Comparison of ENCODE assay signal across 22 mouse cellular contexts in genomic region chr7:66448786-66449540, GRCm38 (mm10). TPM values are rescaled to one million over a fixed set of nuclear protein-coding genes. Genes with fewer than 3 reads are reported as not detected.
A peak's percentile ranks its signal among the peaks of the same experiment; 100 is the strongest.
DNase-seq lines count a peak whose midpoint lies in the region; ATAC-seq and TF ChIP-seq lines count a peak whose summit lies in the region.
"Had no signal": no experiment of that assay in that cellular context is flagged by ENCODE, and none has a peak within 500 bp of the region (broad histone marks: within the 10 kb centered on the region; RNA-seq: fewer than 3 reads in every experiment).

No protein-coding gene starts in this region.

- H3ac ChIP-seq in myocyte (ENCODE audit: control insufficient read depth, insufficient read length): no peak overlapping the region

- intact Hi-C loops in gastrocnemius, adult 2 months (cut with DNase I): no loop called here
- intact Hi-C loops in gastrocnemius, postnatal 36 days (cut with DNase I): no loop called here

- H3K27ac ChIP-seq in gastrocnemius, adult 2 months: no peak overlapping the region
- H3K27ac ChIP-seq in kidney, embryonic 15.5 days: no peak overlapping the region
- H3K27ac ChIP-seq in midbrain, embryonic 11.5 days (ENCODE audit: low read depth, low read length): no peak overlapping the region
- H3K27ac ChIP-seq in midbrain, embryonic 14.5 days (replicated peaks; ENCODE audit: low read depth, low read length): no peak overlapping the region
- H3K27ac ChIP-seq: hindbrain, embryonic 15.5 days; midbrain, embryonic 13.5 days; neural tube, embryonic 12.5 days had no signal

- H3K4me2 ChIP-seq in kidney, embryonic 15.5 days: peak overlapping the region; percentile 30; the same call in 1 of the 2 replicates
- no peak overlapping the region for H3K4me2 ChIP-seq in midbrain, embryonic 11.5 days
- H3K4me2 ChIP-seq in midbrain, embryonic 14.5 days (ENCODE audit: low read length): no peak overlapping the region
- peak overlapping the region; percentile 74 for H3K4me2 ChIP-seq in myocyte (ENCODE audit: low read depth)

- DNase-seq in gastrocnemius, adult 2 months: no peak
- DNase-seq in gastrocnemius, postnatal 36 days: no peak
- no peak for DNase-seq in kidney, adult 18-20 months
- DNase-seq in midbrain, embryonic 11.5 days (ENCODE audit: low spot score, missing footprints): peak; percentile 82
- no peak for DNase-seq in midbrain, embryonic 14.5 days
- DNase-seq in gastrocnemius, postnatal 10 days: no peak
- DNase-seq: adrenal gland, adult 8-10 months; cerebellum, adult 2 months; gastrocnemius, postnatal 25 days; heart, postnatal 36 days; kidney, adult 9 months; layer of hippocampus, adult 9-11 months; lung, adult 18-20 months; lung, postnatal 14 days; right cerebral cortex, postnatal 25 days; thymus, postnatal 25 days had no signal

- H3K4me1 ChIP-seq in kidney, embryonic 15.5 days: peaks cover 43% of the 10 kb centered on the region
- peaks cover 6% of the 10 kb centered on the region for H3K4me1 ChIP-seq in midbrain, embryonic 11.5 days (ENCODE audit: control insufficient read depth, insufficient read depth, low read length)
- H3K4me1 ChIP-seq in midbrain, embryonic 14.5 days (ENCODE audit: control insufficient read depth, insufficient read depth, low read length): 0 out of 2 replicates have a peak, but pooled peaks cover 3% of the 10 kb centered on the region

- no peaks in the 10 kb centered on the region for H3K27me3 ChIP-seq in kidney, embryonic 15.5 days
- no peaks in the 10 kb centered on the region for H3K27me3 ChIP-seq in midbrain, embryonic 11.5 days (ENCODE audit: control insufficient read depth, insufficient read depth, low read length)
- no peaks in the 10 kb centered on the region for H3K27me3 ChIP-seq in midbrain, embryonic 14.5 days (ENCODE audit: control insufficient read depth, insufficient read depth, low read length)
- H3K27me3 ChIP-seq in myocyte (ENCODE audit: control insufficient read depth, insufficient read depth, insufficient read length): no peaks in the 10 kb centered on the region
- H3K27me3 ChIP-seq: hindbrain, embryonic 15.5 days; midbrain, embryonic 13.5 days; neural tube, embryonic 12.5 days; Patski had no signal

- no peaks in the 10 kb centered on the region for H3K79me2 ChIP-seq in myocyte (ENCODE audit: control insufficient read depth, insufficient read depth)

- peak overlapping the region; percentile 28 for H3K4me3 ChIP-seq in gastrocnemius, adult 2 months
- H3K4me3 ChIP-seq in kidney, embryonic 15.5 days (replicated peaks): no peak overlapping the region
- no peak overlapping the region for H3K4me3 ChIP-seq in midbrain, embryonic 11.5 days (ENCODE audit: low read depth, low read length)
- H3K4me3 ChIP-seq in midbrain, embryonic 14.5 days (replicated peaks; ENCODE audit: low read depth, low read length): no peak overlapping the region
- peak overlapping the region; percentile 20 for H3K4me3 ChIP-seq in myocyte

- no peak for TF ChIP-seq CTCF in gastrocnemius, adult 2 months (IDR thresholded peaks at IDR 0.05)

- H3K9me3 ChIP-seq in kidney, embryonic 15.5 days (replicated peaks): no peaks in the 10 kb centered on the region
- H3K9me3 ChIP-seq in midbrain, embryonic 11.5 days (ENCODE audit: control insufficient read depth, low read length): no peaks in the 10 kb centered on the region
- H3K9me3 ChIP-seq in midbrain, embryonic 14.5 days (ENCODE audit: control insufficient read depth, low read length): no peaks in the 10 kb centered on the region
- H3K9me3 ChIP-seq: hindbrain, embryonic 15.5 days; midbrain, embryonic 13.5 days had no signal

- no peak overlapping the region for H3K9ac ChIP-seq in kidney, embryonic 15.5 days
- no peak overlapping the region for H3K9ac ChIP-seq in midbrain, embryonic 11.5 days (ENCODE audit: low read length)
- no peak overlapping the region for H3K9ac ChIP-seq in midbrain, embryonic 14.5 days (replicated peaks; ENCODE audit: low read length)
- H3K9ac ChIP-seq: hindbrain, embryonic 15.5 days; midbrain, embryonic 13.5 days; neural tube, embryonic 12.5 days had no signal

- no peak for TF ChIP-seq POLR2A in myocyte (IDR thresholded peaks at IDR 0.05; ENCODE audit: insufficient read length, low read depth)

- no peak for ATAC-seq in kidney, embryonic 15.5 days (replicated peaks; ENCODE audit: low FRiP score)
- no peak for ATAC-seq in midbrain, embryonic 11.5 days (ENCODE audit: low FRiP score)
- no peak for ATAC-seq in midbrain, embryonic 14.5 days (ENCODE audit: low FRiP score, low TSS enrichment)
- ATAC-seq: Patski had no signal

- WGBS in kidney, embryonic 15.5 days: 53% methylated on average over 15 of the region's 15 CpGs
- WGBS in midbrain, embryonic 11.5 days: 81% methylated on average over 15 of the region's 15 CpGs
- WGBS in midbrain, embryonic 14.5 days: 81% methylated on average over 15 of the region's 15 CpGs

- no peaks in the 10 kb centered on the region for H3K36me3 ChIP-seq in kidney, embryonic 15.5 days
- no peaks in the 10 kb centered on the region for H3K36me3 ChIP-seq in midbrain, embryonic 11.5 days (ENCODE audit: control insufficient read depth, insufficient read depth, low read length)
- no peaks in the 10 kb centered on the region for H3K36me3 ChIP-seq in midbrain, embryonic 14.5 days (ENCODE audit: control insufficient read depth, insufficient read depth, low read length)
- no peaks in the 10 kb centered on the region for H3K36me3 ChIP-seq in myocyte (ENCODE audit: control insufficient read depth, insufficient read depth)
- H3K36me3 ChIP-seq: hindbrain, embryonic 15.5 days; midbrain, embryonic 13.5 days; neural tube, embryonic 12.5 days had no signal

TF ChIP-seq in myocyte, 11 proteins besides CTCF, POLR2A, EP300 and RAD21:
- TF ChIP-seq MAX (IDR thresholded peaks at IDR 0.05; ENCODE audit: low read depth) (no peak), E2F4 (IDR thresholded peaks at IDR 0.05; ENCODE audit: insufficient read depth) (no peak), CEBPB (IDR thresholded peaks at IDR 0.05; ENCODE audit: insufficient read depth, poor library complexity, severe bottlenecking) (no peak), USF1 (IDR thresholded peaks at IDR 0.05; ENCODE audit: low read depth) (no peak), SRF (IDR thresholded peaks at IDR 0.05; ENCODE audit: control insufficient read depth, insufficient read length, low read depth) (no peak), TCF12 (IDR thresholded peaks at IDR 0.05; ENCODE audit: insufficient read depth, poor library complexity, severe bottlenecking) (no peak), MYOD1 (IDR thresholded peaks at IDR 0.05; ENCODE audit: control insufficient read depth in 1 of 3, insufficient read length in 2 of 3, low read depth in 2 of 3) (no peak), MYOG (IDR thresholded peaks at IDR 0.05; ENCODE audit: control insufficient read depth in 1 of 3, insufficient read depth in 1 of 3, insufficient read length in 2 of 3, low read depth in 2 of 3) (no peak), TCF3 (IDR thresholded peaks at IDR 0.05; ENCODE audit: insufficient read length, low read depth) (no peak), POLR2AphosphoS2 (IDR thresholded peaks at IDR 0.05; ENCODE audit: insufficient read length, low read depth) (no peak), REST (IDR thresholded peaks at IDR 0.05; ENCODE audit: insufficient read depth, insufficient read length) (no peak)

RNA-seq across cellular contexts. Expression of gene Aldh1a3, which starts 21.6 kb away (rescaled TPM):
- 1 to 10 TPM; 2.0 to 2.5 TPM for total RNA-seq in gastrocnemius, adult 2 months (2021)
- 1 to 10 TPM in 1 of 2 experiments, under 1 TPM in 1; 0.74 to 1.4 TPM for total RNA-seq in gastrocnemius, postnatal 36 days (2021)
- 38.0 and 41.0 TPM in 2 replicates for polyA plus RNA-seq in kidney, embryonic 15.5 days (2015; fragmentation: Nextera tagmentation; extraction: Ambion mirVana)
- polyA plus RNA-seq in midbrain, embryonic 11.5 days (2014; fragmentation: Nextera tagmentation; extraction: Ambion mirVana): 0.41 and 0.72 TPM in 2 replicates
- polyA plus RNA-seq in midbrain, embryonic 14.5 days (2014; fragmentation: Nextera tagmentation; extraction: Ambion mirVana): 0.63 and 0.87 TPM in 2 replicates
- polyA plus RNA-seq in myocyte (2012; fragmentation: generic; extraction: Trizol): 2.0 TPM
- 1 to 10 TPM; 7.4 to 9.0 TPM for total RNA-seq in gastrocnemius, postnatal 10 days (2021)

Comparison
In these comparisons a context has a peak if more than half of its experiments do, and no peak if none do; other contexts are left out.
1. H3K4me3 ChIP-seq: peak in gastrocnemius, adult 2 months (single experiment) and myocyte (single experiment); none in kidney, embryonic 15.5 days (single experiment), midbrain, embryonic 11.5 days (single experiment) and midbrain, embryonic 14.5 days (single experiment).
2. H3K4me2 ChIP-seq: peak in kidney, embryonic 15.5 days (single experiment) and myocyte (single experiment); none in midbrain, embryonic 11.5 days (single experiment) and midbrain, embryonic 14.5 days (single experiment).
3. RNA of gene Aldh1a3, which starts 21.6 kb away (polyA plus RNA-seq): 38.0 to 41.0 TPM in kidney, embryonic 15.5 days; 2.0 TPM in myocyte (single experiment), 0.63 to 0.87 TPM in midbrain, embryonic 14.5 days and 0.41 to 0.72 TPM in midbrain, embryonic 11.5 days; every median in the first group is over 10 times any median in the second.